Mouse (Mus musculus): Measurements from ENCODE around the gene Otop1. TPM values are rescaled to one million over a fixed set of nuclear protein-coding genes. Genes with fewer than 3 reads are reported as not detected.

Gene Otop1
- polyA plus RNA-seq, 1 experiment from 2014 or later = not detected

DNA sequence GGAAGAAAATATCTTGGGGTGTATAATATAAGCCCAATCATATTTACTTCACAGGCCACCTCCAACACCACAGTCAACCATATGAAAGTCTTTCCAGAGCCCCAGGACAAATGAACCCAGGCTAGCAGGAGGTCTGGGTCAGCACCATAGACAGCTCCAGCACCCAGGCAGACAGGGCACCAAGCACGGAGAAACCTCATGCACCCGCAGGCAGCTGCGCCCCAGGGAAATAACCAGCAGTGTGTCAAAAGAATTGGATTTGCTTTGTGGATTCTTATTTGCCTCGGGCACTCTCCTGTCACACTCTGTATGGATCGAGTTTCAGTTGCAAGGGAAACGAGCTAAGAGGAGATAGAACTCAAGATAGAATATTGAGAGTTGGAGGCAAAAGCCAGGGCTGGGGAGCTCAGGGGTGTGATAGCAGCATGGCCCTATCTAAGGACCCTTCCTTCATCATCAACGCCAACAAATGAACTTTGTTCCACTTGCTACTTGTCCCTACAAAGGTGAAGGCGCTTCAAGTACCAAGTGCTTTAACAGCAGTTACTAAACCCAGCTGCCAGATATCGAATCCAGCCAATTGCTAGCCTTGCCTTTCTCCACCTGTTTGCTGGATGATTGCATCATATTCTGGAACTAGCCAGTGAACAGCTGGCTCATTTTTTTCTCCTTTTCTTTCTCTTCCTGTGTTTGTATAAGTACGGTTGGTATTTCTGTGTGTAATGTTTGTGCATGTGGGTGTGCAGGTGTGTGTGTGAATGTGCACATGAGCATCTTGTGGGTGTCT is 71.1 kb downstream of the Otop1 start:
- no peak overlapping the region for H3K4me3 ChIP-seq
- 0 out of 2 replicates have a peak, but pooled peaks cover 3% of the 10 kb centered on the region for H3K27me3 ChIP-seq
- WGBS = 30% methylated on average over 10 of the region's 10 CpGs
- no peak overlapping the region for H3K9ac ChIP-seq
- no peak overlapping the region for H3K27ac ChIP-seq
- no peak overlapping the region for H3K4me2 ChIP-seq
- no peaks in the 10 kb centered on the region for H3K9me3 ChIP-seq (replicated peaks)
- no peaks in the 10 kb centered on the region for H3K36me3 ChIP-seq
- no peak for ATAC-seq (replicated peaks; ENCODE audit: insufficient number of reproducible peaks, insufficient read depth, low FRiP score, low read depth)
- H3K4me1 ChIP-seq (replicated peaks) = no peaks in the 10 kb centered on the region

DNA sequence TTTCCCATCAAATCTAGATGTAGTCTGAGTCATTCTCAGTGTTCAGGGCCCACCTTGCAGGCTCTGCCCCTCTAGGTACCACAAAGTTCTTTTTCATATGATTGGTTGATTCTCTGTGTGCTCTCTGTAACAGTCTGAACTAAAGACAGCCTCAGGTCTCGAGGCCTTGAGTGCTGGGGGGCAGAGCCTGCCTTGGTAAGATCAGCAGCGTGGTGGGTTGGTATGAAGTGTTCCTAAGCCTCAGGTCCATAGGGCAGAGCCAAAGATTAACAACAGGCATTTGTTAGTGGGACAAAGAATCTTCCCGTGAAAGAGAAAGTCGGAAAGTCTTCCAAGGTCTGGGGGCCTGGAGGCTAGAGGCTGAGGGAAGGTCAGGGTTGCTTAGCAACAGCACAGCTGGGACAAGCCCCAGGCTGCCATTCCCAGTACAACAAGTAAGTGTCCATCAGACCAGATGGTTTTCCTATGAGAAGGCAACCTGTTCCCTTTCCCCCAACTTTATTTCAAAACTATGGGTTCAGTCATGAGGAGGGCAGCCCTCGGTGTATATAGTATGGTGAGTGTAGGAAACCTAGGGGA is 74.7 kb downstream of the Otop1 start:
- Histone ChIP-seq H3K4me1 (replicated peaks) (no peaks in the 10 kb centered on the region), H3K27ac (no peak overlapping the region), H3K36me3 (no peaks in the 10 kb centered on the region), H3K4me2 (no peak overlapping the region), H3K27me3 (0 out of 2 replicates have a peak, but pooled peaks cover 4% of the 10 kb centered on the region), H3K9me3 (replicated peaks) (no peaks in the 10 kb centered on the region), H3K4me3 (no peak overlapping the region), H3K9ac (no peak overlapping the region)
- WGBS = 56% methylated on average over 5 of the region's 5 CpGs
- no peak for ATAC-seq (replicated peaks; ENCODE audit: insufficient number of reproducible peaks, insufficient read depth, low FRiP score, low read depth)

Other genes starting within 250 kb of the Otop1 start
- gene Stx18, start 237.2 kb upstream of the Otop1 start, polyA plus RNA-seq (2015; fragmentation: Nextera tagmentation; extraction: Ambion mirVana) = 27.4 and 28.5 TPM in 2 replicates
- gene Nsg1, start 116.1 kb upstream of the Otop1 start, polyA plus RNA-seq (2015; fragmentation: Nextera tagmentation; extraction: Ambion mirVana) = 15.3 and 25.7 TPM in 2 replicates
- gene Zbtb49, start 55.5 kb upstream of the Otop1 start, polyA plus RNA-seq (2015; fragmentation: Nextera tagmentation; extraction: Ambion mirVana) = 7.0 and 8.4 TPM in 2 replicates
- 42.4 and 46.1 TPM in 2 replicates for gene Lyar, start 55.5 kb upstream of the Otop1 start, polyA plus RNA-seq (2015; fragmentation: Nextera tagmentation; extraction: Ambion mirVana)
- gene Tmem128, start 15.8 kb upstream of the Otop1 start, polyA plus RNA-seq (2015; fragmentation: Nextera tagmentation; extraction: Ambion mirVana) = 41.1 and 42.9 TPM in 2 replicates
- not detected in 2 replicates for gene Drd5, start 43.4 kb downstream of the Otop1 start, polyA plus RNA-seq (2015; fragmentation: Nextera tagmentation; extraction: Ambion mirVana)
- 0.20 and 0.48 TPM in 2 replicates for gene Slc2a9, start 227.2 kb downstream of the Otop1 start, polyA plus RNA-seq (2015; fragmentation: Nextera tagmentation; extraction: Ambion mirVana)